In the genomic region with DNA sequence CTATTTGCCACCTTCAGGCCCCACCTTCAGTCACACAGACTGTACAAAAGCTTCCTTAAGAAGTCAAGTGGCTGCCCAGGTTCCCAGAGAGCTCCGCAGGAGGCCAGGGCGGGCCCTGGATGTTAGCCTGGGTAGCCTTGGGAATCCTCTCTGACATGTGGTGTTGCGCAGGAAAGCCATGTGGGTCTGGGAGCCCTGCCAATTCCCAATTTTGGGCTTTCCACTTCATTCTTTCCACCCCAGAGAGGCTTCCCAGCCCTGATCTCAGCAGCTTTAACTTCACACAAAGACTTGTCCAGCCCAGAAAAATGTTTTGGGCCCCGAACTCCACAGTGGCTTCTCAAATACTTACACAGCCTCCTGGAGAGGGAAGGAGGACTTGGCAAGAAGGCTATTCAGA, we compare ENCODE assay signal across 8 mouse cellular contexts. TPM values are rescaled to one million over a fixed set of nuclear protein-coding genes. Genes with fewer than 3 reads are reported as not detected.
DNase-seq lines count a peak whose midpoint lies in the region; ATAC-seq lines count a peak whose summit lies in the region.

No protein-coding gene starts in this region.

- no peak overlapping the region for H3K4me3 ChIP-seq in embryonic facial prominence, embryonic 12.5 days
- H3K4me3 ChIP-seq in embryonic facial prominence, embryonic 10.5 days = no peak overlapping the region
- H3K4me3 ChIP-seq in forebrain, embryonic 15.5 days = no peak overlapping the region
- no peak overlapping the region for H3K4me3 ChIP-seq in hindbrain, embryonic 14.5 days (replicated peaks; ENCODE audit: low read length)
- H3K4me3 ChIP-seq in neural tube, embryonic 15.5 days (replicated peaks) = no peak overlapping the region

- no peak overlapping the region for H3K9ac ChIP-seq in embryonic facial prominence, embryonic 12.5 days
- no peak overlapping the region for H3K9ac ChIP-seq in forebrain, embryonic 15.5 days (replicated peaks)
- no peak overlapping the region for H3K9ac ChIP-seq in hindbrain, embryonic 14.5 days
- H3K9ac ChIP-seq in neural tube, embryonic 15.5 days (replicated peaks) = no peak overlapping the region

- no peaks in the 10 kb centered on the region for H3K27me3 ChIP-seq in embryonic facial prominence, embryonic 12.5 days
- peaks cover 56% of the 10 kb centered on the region for H3K27me3 ChIP-seq in embryonic facial prominence, embryonic 10.5 days (replicated peaks; ENCODE audit: low read depth, poor library complexity, severe bottlenecking)
- no peaks in the 10 kb centered on the region for H3K27me3 ChIP-seq in forebrain, embryonic 15.5 days
- no peaks in the 10 kb centered on the region for H3K27me3 ChIP-seq in hindbrain, embryonic 14.5 days (ENCODE audit: control insufficient read depth, insufficient read depth, low read length)
- no peaks in the 10 kb centered on the region for H3K27me3 ChIP-seq in neural tube, embryonic 15.5 days (replicated peaks)

- no peaks in the 10 kb centered on the region for H3K36me3 ChIP-seq in embryonic facial prominence, embryonic 12.5 days
- H3K36me3 ChIP-seq in embryonic facial prominence, embryonic 10.5 days (replicated peaks) = no peaks in the 10 kb centered on the region
- H3K36me3 ChIP-seq in forebrain, embryonic 15.5 days = no peaks in the 10 kb centered on the region
- no peaks in the 10 kb centered on the region for H3K36me3 ChIP-seq in hindbrain, embryonic 14.5 days (replicated peaks; ENCODE audit: control insufficient read depth, insufficient read depth)
- no peaks in the 10 kb centered on the region for H3K36me3 ChIP-seq in neural tube, embryonic 15.5 days

- peak; percentile 58; the same call in 1 of the 2 replicates for ATAC-seq in embryonic facial prominence, embryonic 12.5 days (ENCODE audit: insufficient number of reproducible peaks, insufficient read depth, low FRiP score, low TSS enrichment)
- ATAC-seq in forebrain, embryonic 15.5 days (replicated peaks) = no peak; the same call in 1 of the 2 replicates
- ATAC-seq in hindbrain, embryonic 14.5 days (ENCODE audit: low FRiP score) = no peak
- no peak for ATAC-seq in neural tube, embryonic 15.5 days (ENCODE audit: low FRiP score)

- no peak for DNase-seq in embryonic facial prominence, embryonic 10.5 days (ENCODE audit: low spot score)
- peak; percentile 70 for DNase-seq in adrenal gland, adult 8-10 months
- DNase-seq in hindbrain, embryonic 14.5 days (ENCODE audit: low spot score) = peak; percentile 63
- DNase-seq in left cerebral cortex, postnatal 14 days (ENCODE audit: low spot score in 2 of 2) = peak; percentile 21 to 45
- no peak for DNase-seq in natural killer cell, adult 2 months (ENCODE audit: low spot score in 2 of 2)

- WGBS in embryonic facial prominence, embryonic 12.5 days = 42% methylated on average over 4 of the region's 4 CpGs
- 80% methylated on average over 4 of the region's 4 CpGs for WGBS in embryonic facial prominence, embryonic 10.5 days
- WGBS in forebrain, embryonic 15.5 days = 38% methylated on average over 4 of the region's 4 CpGs
- WGBS in hindbrain, embryonic 14.5 days = 54% methylated on average over 4 of the region's 4 CpGs
- WGBS in neural tube, embryonic 15.5 days = 59% methylated on average over 4 of the region's 4 CpGs

- peak overlapping the region; percentile 94 for H3K27ac ChIP-seq in embryonic facial prominence, embryonic 12.5 days
- H3K27ac ChIP-seq in embryonic facial prominence, embryonic 10.5 days (replicated peaks) = no peak overlapping the region; the same call in 1 of the 2 replicates
- peak overlapping the region; percentile 2; the same call in 1 of the 2 replicates for H3K27ac ChIP-seq in forebrain, embryonic 15.5 days (replicated peaks)
- H3K27ac ChIP-seq in hindbrain, embryonic 14.5 days = no peak overlapping the region
- H3K27ac ChIP-seq in neural tube, embryonic 15.5 days (replicated peaks) = peak overlapping the region; percentile 68

- H3K4me1 ChIP-seq in embryonic facial prominence, embryonic 12.5 days = peaks cover 52% of the 10 kb centered on the region
- H3K4me1 ChIP-seq in embryonic facial prominence, embryonic 10.5 days = peaks cover 46% of the 10 kb centered on the region
- peaks cover 27% of the 10 kb centered on the region for H3K4me1 ChIP-seq in forebrain, embryonic 15.5 days
- H3K4me1 ChIP-seq in hindbrain, embryonic 14.5 days (replicated peaks; ENCODE audit: control insufficient read depth, insufficient read depth, low read length) = peaks cover 16% of the 10 kb centered on the region
- H3K4me1 ChIP-seq in neural tube, embryonic 15.5 days = peaks cover 37% of the 10 kb centered on the region

- no peaks in the 10 kb centered on the region for H3K9me3 ChIP-seq in embryonic facial prominence, embryonic 12.5 days
- no peaks in the 10 kb centered on the region for H3K9me3 ChIP-seq in embryonic facial prominence, embryonic 10.5 days
- H3K9me3 ChIP-seq in forebrain, embryonic 15.5 days = no peaks in the 10 kb centered on the region
- no peaks in the 10 kb centered on the region for H3K9me3 ChIP-seq in hindbrain, embryonic 14.5 days (ENCODE audit: control insufficient read depth, low read length)
- H3K9me3 ChIP-seq in neural tube, embryonic 15.5 days (replicated peaks) = no peaks in the 10 kb centered on the region

- intact Hi-C loops in left cerebral cortex, postnatal 14 days (cut with DNase I) = no loop called here

- H3K4me2 ChIP-seq in embryonic facial prominence, embryonic 12.5 days (replicated peaks) = no peak overlapping the region
- H3K4me2 ChIP-seq in forebrain, embryonic 15.5 days (replicated peaks) = no peak overlapping the region
- no peak overlapping the region for H3K4me2 ChIP-seq in hindbrain, embryonic 14.5 days (replicated peaks)
- 0 out of 2 replicates have a peak overlapping the region, but pooled peaks have one; percentile 6 for H3K4me2 ChIP-seq in neural tube, embryonic 15.5 days

RNA-seq across cellular contexts. Expression of a gene that starts 54.7 kb away (rescaled TPM):
- 0.71 and 1.3 TPM in 2 replicates for polyA plus RNA-seq in embryonic facial prominence, embryonic 12.5 days (2016; fragmentation: Nextera tagmentation; extraction: Ambion mirVana)
- polyA plus RNA-seq in embryonic facial prominence, embryonic 10.5 days (2016; fragmentation: Nextera tagmentation; extraction: Ambion mirVana) = 0.16 and 0.39 TPM in 2 replicates
- under 1 TPM in 3 of 4 experiments, not detected in 1; 0.45 to 0.65 (median 0.62) TPM for total RNA-seq in adrenal gland, adult 8-10 months (2022)
- not detected in 2 replicates for polyA plus RNA-seq in forebrain, embryonic 15.5 days (2015; fragmentation: Nextera tagmentation; extraction: Ambion mirVana)
- polyA plus RNA-seq in hindbrain, embryonic 14.5 days (2014; fragmentation: Nextera tagmentation; extraction: Ambion mirVana) = 0.13 TPM in 1 of 2 replicates, not detected in the other
- under 1 TPM; 0.23 to 0.53 TPM for total RNA-seq in left cerebral cortex, postnatal 14 days (2021)
- 0.26 and 2.5 TPM in 2 replicates for polyA plus RNA-seq in neural tube, embryonic 15.5 days (2015; fragmentation: Nextera tagmentation; extraction: Ambion mirVana)

RNA-seq across cellular contexts. Expression of a gene that starts 56.2 kb away (rescaled TPM):
- 14.1 and 15.0 TPM in 2 replicates for polyA plus RNA-seq in embryonic facial prominence, embryonic 12.5 days (2016; fragmentation: Nextera tagmentation; extraction: Ambion mirVana)
- 4.7 and 5.2 TPM in 2 replicates for polyA plus RNA-seq in embryonic facial prominence, embryonic 10.5 days (2016; fragmentation: Nextera tagmentation; extraction: Ambion mirVana)
- total RNA-seq in adrenal gland, adult 8-10 months (2022) = 10 to 100 TPM; 32.1 to 71.7 (median 45.6) TPM
- polyA plus RNA-seq in forebrain, embryonic 15.5 days (2015; fragmentation: Nextera tagmentation; extraction: Ambion mirVana) = 8.6 and 10.4 TPM in 2 replicates
- polyA plus RNA-seq in hindbrain, embryonic 14.5 days (2014; fragmentation: Nextera tagmentation; extraction: Ambion mirVana) = 21.1 and 23.3 TPM in 2 replicates
- 100 to 1,000 TPM; 237 to 245 TPM for total RNA-seq in left cerebral cortex, postnatal 14 days (2021)
- 13.6 and 17.1 TPM in 2 replicates for polyA plus RNA-seq in neural tube, embryonic 15.5 days (2015; fragmentation: Nextera tagmentation; extraction: Ambion mirVana)

Comparison
In these comparisons a context has a peak if more than half of its experiments do, and no peak if none do; other contexts are left out.
1. H3K27ac ChIP-seq: peak in embryonic facial prominence, embryonic 12.5 days (single experiment), forebrain, embryonic 15.5 days (single experiment) and neural tube, embryonic 15.5 days (single experiment); none in embryonic facial prominence, embryonic 10.5 days (single experiment) and hindbrain, embryonic 14.5 days (single experiment).
2. DNase-seq: peak in adrenal gland, adult 8-10 months (single experiment), hindbrain, embryonic 14.5 days (single experiment) and left cerebral cortex, postnatal 14 days (2 of 2); none in embryonic facial prominence, embryonic 10.5 days (single experiment) and natural killer cell, adult 2 months (0 of 2).